Mouse (Mus musculus) adrenal gland, adult 18-20 months (tissue): ENCODE measurements around the gene Glis2. TPM values are rescaled to one million over a fixed set of nuclear protein-coding genes. Genes with fewer than 3 reads are reported as not detected.

ENCODE experiments used
- DNase-seq, 2 experiments: peaks; one replicate each; pipeline ENCODE4 v3.0.0; 2021 to 2022; ENCODE audit warnings: low spot score in 2 of 2
- total RNA-seq, 2 experiments: library from RNA; stranded (reverse); gene quantifications; 1 replicate in 1 of 2; 2 replicates in 1 of 2; pipeline ENCODE4 v1.2.3; 2021

Glis2 gene
- total RNA-seq, 2 experiments from 2014 or later, result 11.3 to 11.5 TPM

DNA sequence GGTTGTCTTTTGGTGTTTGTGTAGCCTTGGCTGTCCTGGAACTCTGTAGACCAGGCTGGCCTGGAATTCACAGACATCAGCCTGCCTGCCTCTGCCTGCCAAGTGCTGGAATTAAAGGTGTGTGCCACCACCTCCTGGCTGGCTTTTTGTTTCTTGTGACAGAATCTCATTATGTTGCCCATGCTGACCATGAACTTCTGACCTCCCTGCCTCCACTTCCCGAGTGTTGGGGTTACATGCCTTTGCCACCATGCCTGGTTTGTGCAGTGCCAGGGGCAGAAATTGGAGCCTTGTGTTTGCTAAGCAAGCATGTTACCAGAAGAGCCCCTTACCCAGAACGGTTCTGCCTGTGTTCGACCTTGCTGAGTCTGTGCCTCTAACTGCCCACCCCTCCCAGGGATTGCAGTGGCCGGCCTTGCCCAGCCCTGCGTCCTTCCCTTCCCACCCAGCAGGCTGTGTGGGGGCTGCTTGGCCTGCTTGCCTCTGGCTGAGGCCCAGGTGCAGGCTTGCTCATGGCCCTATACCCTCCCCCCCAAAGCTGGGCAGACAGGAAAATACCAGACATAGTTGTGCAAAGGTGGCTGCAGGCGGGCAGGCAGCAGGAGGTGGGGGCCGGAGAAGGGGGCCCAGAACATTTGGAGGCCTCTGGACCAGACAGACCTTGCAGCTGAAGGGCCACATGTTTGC is 8.4 kb downstream of the Glis2 start:
- no peak for DNase-seq

DNA sequence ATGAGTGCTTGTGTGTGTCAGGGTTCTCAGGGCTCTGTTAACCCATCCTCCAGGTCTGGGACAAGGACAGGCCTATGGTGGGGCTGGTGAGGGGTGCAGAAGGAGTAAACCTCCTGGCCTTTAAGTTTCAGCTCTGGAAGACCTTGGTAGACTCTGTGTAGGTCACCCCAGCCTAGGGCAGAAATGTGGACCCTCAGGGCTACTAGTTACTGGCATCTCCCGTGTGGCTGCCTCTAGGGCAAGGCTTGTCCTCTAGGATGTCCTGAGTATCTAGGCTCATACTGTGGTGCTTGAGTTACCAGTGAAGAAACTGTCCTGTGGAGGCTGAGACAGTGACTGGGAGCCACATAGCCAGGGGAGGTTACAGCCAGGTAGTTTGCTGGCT is 8.9 kb downstream of the Glis2 start:
- no peak for DNase-seq

DNA sequence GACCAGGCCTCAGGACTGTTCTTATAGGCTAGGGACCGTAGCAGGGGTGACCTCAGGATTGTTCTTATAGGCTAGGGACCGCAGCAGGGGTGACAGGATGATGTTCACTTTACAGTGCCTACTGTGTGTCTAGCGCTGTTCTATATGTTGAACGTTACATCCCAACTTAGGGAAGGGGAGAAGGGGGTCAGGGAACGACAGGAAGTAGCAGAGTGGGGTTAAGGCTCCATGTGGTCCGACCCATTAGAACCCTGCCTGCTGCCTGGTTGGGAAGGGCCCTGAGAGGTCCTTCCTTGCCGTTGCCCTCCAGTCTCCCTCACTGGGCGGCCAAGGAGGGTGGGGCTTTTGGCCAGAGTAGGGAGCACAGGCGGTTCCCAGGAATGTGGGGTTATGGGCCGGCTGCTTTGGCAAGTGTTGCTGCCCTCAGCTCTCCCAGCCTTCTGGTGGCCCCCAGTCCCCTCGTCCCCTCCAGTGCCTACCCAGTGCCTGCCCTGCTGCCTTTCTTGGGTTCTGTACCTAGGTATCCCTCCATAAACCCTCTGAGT is 9.9 kb downstream of the Glis2 start:
- no peak for DNase-seq

DNA sequence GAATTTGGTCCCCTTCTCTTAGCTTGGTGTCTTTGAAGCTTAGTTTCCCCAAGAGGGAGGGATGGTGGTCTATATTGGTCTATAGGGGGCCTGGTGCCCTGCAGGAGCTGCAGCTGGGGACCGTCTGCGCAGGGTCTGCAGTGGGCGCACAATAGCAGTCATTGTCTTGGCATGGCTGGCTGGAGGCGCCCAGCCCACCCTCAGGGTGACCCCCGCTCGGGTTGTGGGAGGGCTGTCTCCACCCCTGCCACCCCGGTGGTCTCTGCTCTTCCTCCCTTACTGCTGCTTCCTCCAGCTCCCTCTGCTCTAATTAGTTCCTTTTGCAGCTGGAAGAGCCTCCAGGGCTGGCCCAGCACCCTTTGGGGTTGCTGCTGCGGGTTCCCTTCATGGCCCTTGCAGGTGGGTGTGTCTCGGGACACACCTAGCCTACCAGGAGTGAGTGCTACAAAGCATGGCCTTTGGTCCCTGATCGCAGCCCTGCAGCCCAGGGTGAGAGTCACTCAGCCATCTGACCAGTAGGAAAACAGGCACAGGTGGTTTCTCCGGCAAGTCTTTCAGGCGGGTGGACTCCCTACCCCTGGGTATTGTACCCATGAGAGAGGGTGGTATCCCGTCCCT is 11.1 kb downstream of the Glis2 start:
- no peak for DNase-seq

DNA sequence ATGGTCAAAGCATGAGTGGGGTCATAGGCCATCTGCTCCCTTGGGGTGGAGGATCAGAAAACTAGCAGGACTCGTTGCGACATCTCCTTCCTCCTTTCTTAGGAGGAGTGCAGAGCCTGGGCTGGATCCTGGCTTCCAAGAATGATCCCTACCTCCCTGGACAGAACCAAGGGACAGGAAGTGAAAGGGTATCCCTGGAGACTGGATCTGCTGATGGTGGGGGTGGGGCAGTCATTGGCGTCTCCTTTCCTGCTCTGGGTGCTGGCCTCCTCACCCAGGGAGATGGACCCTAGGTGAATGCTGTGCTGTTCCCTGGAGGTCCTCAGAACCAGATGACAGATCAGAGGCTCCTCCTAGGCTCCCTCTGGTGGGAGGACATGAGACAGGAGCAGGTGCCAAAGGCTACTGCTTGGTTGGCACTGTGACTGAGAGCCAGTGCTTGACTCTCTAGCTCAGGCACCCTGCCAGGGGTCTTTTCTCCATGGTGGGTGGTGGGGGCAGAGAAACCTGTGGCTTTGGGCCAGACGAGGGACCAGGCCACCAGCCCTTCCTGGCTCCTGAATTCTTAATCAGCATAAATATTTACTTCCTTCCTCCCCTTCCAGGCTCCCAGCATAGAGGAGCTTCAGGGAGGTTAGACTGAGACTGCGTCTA is 12.0 kb downstream of the Glis2 start:
- DNase-seq, result no peak

DNA sequence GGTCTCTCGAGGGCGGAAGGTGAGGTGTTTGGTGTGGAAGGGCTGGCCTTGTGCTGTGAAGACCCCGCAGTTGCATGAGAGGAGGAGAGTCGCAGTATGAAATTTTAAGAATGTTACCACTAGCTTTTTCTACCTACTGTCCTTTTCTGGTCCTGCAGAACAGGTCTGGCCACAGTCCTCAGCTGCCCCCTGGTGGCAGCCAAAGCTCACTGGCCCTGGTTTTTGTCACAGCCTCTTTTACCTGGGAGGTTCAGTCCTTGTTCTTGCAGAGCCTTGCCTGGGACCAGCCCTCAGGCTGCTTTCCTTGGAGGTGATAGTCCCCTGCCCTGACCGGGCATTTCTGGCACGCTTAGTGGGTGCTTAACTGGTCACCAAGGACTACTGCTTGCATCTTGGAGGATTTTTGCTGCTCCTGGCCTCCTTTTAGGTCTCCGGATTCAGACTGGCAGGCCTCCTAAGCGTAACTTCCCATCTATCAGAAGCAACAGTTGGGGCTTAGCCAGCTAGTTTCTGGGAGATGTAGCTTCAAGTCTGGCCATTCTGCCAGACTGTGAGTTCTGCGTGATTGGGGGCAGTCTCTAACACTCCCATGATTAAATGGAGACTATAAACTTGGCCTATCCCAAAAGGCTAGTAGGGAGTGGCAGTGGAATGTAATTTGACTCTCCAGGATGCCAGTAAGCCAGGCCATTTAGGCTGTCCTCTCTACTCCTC is 13.5 kb downstream of the Glis2 start:
- DNase-seq, result peak; percentile 85 to 87

DNA sequence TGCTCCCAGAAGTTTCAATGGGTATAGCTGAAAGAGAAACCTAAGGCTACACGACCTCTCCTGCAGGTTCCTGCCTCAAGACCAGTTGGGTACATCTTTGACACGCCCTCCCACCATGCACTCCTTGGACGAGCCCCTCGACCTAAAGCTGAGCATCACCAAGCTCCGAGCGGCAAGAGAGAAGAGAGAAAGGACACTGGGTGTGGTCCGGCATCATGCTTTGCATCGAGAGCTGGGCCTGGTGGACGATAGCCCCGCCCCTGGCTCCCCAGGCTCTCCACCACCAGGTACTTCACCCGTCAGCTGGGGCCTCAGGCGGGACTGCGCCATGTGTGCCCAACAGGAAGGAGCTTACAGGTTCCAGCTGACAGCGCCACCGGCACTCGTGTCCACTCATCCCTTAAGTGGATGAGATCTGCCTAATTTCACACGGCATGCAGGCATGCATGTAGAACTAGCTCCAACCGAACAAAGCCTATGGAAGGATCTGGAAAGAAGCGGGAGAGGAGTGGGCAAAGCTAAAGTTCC is 14.1 kb downstream of the Glis2 start:
- no peak for DNase-seq

DNA sequence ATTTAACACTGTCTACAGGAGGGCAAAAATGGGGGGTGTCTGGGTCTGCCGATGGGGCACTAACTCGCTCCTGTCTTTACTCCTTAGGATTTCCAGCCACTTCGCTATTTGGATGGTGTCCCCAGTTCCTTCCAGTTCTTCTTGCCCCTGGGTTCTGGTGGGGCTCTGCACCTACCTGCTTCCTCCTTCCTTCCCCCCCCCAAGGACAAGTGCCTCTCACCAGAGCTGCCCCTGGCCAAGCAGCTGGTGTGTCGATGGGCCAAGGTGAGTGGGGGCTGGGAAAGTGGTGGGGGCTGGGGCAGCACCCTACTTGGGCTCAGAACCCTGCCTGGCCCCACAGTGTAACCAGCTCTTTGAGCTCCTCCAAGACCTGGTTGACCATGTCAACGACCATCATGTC is 16.7 kb downstream of the Glis2 start:
- no peak for DNase-seq

DNA sequence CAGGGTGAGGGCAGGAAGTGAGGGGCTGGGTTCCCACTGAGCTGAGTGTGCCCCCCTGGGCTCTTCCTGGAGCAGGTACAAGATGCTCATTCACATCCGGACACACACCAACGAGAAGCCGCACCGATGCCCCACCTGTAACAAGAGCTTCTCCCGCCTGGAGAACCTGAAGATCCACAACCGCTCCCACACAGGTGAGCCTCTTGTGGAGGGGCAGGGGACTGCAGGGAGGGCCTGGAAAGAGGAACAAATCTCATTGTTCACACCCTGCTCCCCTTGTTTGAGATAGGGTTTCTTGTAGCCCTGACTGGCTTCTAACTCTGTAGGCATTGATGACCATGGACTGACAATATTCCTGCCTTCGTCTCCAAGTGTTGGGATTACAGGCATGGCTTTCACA is 17.2 kb downstream of the Glis2 start:
- DNase-seq, result no peak

DNA sequence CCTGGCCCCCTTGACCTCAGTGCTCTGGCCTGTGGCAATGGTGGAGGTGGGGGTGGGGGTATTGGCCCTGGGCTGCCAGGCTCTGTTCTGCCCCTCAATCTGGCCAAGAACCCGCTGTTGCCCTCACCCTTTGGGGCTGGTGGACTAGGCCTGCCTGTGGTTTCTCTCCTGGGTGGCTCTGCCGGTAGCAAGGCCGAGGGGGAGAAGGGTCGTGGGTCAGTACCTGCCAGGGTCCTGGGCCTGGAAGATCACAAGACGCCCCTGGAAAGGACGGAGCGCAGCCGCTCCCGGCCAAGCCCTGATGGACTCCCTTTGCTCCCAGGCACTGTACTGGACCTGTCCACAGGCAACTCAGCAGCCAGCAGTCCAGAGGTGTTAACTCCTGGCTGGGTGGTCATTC is 19.2 kb downstream of the Glis2 start:
- DNase-seq, result no peak

DNA sequence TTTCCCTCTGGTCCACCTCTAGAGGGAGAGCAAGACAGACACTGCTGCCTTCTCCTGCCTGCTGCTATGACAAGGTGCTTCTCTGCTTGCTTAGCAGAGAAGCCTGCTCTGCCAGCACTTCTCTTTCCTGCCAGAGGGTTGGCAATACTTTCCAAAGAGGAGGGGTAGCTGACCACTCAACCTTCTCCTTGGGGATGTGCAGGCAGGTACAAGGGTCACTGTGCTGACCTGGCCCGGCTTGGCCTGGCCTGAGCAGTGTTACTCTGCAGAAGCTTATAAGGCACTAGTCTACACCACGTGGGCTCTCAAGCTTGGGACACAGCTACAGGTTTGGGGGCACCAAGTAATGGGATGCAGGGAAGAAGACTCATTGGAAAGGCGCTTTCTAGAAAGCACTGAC is 20.1 kb downstream of the Glis2 start:
- no peak for DNase-seq

DNA sequence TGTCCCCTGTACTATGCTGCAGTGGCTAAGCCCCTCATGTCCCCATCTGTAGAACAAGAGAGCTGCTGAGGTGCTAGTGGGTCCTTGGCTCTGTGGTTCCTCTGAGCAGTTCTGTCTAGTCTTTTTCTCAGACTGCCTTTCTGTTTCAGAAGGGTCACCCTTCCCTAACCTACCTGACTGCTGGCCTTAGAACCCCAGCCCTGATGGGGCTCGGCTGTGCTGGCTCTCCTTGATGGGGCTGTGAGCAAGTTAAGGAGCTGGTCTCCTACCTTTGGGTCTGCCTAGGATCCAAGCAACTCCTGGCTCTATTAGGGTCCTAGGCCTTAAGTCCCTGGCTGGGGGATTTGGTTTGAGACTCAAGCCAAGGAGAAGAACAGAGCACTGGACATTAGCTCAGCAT is 20.8 kb downstream of the Glis2 start:
- no peak for DNase-seq

DNA sequence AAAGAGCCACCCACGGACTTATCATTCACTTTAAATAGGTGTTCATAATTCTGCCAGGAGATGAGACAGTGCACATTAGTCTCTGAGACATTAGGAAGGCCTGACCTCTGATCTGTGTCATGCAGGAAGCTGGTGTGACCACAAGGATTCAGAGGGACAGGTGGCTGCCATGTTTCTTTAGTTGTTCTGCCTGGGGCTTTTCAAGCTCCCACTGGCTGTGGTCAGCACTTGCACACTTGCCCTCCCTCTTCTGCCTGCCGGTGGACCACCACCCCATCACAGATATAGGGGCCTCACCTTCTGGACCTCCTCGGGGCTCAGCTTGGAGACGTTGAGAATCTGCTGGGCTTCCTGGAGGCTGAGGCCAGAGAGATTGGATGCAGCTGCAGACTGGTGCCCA is 22.3 kb downstream of the Glis2 start:
- DNase-seq, result no peak

DNA sequence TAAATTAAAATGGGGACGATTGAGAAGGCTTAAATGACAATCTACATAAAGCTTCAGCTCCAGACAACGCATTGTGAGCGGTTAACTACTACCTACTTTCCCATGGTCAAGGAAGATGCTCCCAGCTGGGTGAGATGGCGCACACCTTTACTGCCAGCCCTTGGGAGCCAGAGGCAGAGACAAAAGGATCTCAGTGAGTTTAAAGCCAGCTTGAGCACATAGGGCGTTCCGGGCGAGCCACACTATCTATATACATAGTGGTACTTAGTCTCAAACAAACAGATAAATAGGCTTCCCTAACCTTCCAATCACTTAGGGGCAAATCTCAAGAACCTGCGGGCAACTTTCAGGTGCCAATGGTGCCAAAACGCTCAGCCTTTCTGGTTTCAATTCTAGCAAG is 29.6 kb downstream of the Glis2 start:
- no peak for DNase-seq

DNA sequence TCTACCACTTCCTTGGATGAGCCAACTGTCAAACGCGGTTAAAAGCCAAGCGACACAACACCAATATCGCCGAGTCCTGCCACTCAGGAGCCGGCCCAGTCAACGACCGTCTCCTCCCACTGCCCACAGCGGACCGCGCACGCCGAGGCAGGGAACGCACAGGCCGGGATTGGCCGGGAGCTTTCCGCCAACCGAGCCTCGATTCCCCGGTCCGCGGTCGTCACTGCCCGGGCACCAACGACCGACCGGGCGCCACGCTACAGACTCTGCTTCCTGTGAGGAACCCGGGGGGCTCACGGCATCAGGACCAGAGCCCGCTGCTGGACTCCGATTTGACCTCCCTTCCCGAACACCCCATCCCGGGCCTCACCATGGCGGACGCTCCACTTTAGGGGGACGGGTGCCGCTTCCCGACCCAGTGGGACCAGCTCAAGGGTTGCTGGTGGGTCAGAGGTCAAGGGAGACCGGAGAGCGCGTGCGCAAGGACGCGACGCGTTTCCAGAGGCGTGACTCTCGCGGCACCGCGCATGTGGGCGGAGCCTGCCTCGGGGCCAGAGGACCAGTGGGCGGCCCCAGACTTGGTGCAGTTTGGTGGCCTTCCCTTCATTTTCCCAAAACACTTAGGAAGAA is 30.1 kb downstream of the Glis2 start, which contains the start of gene Pam16:
Pam16 (minus strand) TSS at position 508 of the 630 bp plus-strand sequence.
- peak; percentile 91 to 94 for DNase-seq

DNA sequence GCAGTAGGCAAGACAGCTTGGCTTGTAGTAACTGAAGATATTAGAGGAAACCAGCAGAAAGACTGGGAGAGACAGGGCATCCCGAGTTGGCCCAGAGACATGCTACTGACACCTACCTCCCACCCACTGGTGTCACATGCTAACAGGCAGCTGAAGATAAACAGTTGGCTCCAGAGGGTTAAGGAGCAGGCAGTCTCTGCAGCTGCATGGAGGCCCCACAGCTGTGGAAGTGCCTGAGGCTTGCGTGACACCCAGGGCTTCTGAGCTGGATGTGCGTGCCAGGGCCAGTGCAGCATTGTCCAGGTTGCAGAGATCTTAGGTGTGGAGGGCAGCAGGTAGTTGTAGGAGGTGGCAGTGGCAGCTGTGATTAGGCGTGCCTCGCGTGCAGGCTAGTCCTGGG is 32.6 kb downstream of the Glis2 start:
- DNase-seq, result no peak

DNA sequence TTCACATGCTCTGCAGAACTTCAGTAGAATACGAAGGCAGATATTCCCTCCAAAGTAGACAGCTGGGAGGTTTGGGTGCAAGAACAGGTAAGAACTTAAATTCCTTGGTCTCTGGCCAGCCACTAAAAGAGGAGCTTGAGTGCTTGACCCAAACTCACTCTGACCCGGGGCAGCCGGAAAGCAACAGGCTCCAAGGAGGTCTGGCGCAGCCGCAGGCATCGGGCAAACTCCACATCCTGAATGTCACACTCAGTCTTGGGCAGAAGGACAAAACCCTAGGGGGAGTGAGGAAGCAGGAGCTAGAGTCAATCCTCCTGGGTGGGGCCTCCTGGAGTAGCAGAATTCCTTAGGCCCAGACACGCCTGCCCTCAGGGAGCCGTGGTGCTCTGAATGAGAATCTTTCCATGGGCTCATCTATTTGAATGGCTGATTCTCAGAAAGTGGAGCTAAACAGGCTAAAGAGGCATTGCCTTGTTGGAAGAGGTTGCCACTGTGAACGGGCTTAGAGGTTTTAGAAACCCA is 34.4 kb downstream of the Glis2 start:
- no peak for DNase-seq

DNA sequence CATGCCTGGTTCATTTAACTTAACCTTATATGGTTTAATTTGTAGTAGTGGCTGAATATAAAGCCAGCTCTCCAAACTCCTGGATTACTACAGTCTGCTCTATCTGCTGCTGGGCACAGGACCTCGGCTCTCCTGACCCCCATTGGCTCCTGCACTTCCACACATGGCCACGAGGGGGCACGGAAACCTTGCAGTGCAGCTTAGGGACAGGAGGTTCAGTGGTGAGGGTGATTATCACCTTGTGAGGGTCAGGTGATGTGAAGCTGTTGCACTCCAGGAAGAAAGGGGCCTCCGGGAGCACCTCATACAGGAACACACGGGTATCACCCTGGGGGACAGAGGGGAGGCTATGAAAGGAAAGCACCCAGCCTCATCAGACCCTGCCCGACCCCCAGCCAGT is 35.4 kb downstream of the Glis2 start:
- DNase-seq, result peak; percentile 90 to 92

DNA sequence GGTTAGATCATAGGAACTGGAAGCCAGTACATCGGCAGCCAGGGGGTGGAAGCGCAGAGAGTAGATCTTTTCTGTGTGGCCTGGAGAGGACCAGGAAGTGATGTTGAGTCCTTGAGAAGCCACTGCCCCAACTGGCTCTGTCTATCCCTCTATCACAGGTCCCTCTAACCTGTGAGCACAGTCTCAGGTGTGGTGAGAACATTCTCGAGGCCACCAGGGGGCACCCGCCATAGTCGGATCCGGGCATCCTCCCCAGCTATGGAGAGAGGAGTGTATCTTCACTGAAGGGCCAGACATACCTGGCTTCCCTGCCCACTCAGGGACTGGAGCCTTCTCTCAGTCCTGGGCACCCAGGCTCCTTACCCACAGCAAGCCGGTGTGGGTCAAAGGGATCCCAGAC is 37.5 kb downstream of the Glis2 start:
- DNase-seq, result no peak

DNA sequence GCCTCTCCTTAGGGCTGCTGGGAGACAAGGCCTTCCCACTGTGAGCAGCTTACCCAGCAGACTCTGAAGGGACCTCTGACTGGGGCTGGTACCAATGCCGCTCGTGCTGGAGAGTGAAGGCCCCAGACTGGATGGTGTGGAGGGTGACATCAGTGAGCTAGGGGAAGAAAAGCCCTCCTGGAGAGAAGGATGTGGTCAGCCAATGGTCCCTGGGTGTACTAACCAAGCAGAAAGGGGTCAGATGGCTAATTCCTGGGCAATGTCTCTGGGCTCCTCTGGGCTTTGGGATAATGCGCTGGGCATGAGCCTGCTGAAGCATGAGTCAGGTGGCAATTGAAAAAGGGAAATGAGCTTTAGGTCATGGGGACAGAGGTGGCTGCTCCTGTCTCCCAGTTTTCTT is 39.1 kb downstream of the Glis2 start:
- no peak for DNase-seq

DNA sequence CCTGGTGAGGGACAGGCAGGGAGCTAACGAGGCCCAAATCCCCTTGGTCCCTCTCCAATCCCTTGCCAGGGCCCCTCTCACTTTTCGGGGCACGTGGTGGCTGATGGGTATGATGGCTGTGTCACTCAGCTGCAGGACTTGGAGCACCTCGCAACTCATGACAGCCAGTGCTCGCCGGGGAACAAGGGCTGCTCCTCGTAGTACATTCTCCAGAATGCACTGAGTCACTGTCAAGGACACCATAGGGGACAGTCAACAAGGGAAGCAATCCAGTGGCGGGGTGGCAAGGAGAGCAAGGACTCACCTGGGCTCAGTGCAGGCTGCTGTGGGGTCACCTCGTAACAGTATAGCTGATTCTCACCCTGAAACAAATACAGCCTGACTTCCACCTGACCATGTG is 40.2 kb downstream of the Glis2 start:
- DNase-seq, result no peak
